Mouse (Mus musculus) heart, adult 9 months (tissue): ENCODE data around the gene Tmprss6.
A peak's percentile ranks its signal among the peaks of the same experiment; 100 is the strongest.

Experiments used
- DNase-seq, 2 experiments: peaks; one replicate each; pipeline ENCODE4 v3.0.0; 2022; ENCODE audit warnings: low spot score in 2 of 2

The Tmprss6 gene

DNA sequence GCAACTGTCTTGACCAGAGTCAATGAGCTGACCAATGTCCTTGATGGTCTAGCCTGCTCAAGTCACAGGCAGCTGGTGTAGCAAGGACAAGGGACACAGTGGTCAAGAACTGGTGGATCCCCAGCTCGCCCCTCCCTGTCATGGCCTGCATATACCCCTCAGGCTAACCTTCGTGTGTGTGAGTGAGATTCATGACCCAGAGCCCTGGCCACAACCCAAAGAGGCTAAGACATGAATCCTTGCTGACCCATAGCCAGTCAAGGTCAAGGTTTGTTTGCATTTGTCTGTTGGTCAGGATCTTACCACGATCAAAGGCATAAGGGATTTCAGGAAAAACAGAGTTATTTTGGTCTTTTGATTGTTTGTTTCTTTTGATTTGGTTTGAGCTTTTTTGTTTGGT is 14.1 kb upstream of the Tmprss6 start:
- DNase-seq, result no peak

DNA sequence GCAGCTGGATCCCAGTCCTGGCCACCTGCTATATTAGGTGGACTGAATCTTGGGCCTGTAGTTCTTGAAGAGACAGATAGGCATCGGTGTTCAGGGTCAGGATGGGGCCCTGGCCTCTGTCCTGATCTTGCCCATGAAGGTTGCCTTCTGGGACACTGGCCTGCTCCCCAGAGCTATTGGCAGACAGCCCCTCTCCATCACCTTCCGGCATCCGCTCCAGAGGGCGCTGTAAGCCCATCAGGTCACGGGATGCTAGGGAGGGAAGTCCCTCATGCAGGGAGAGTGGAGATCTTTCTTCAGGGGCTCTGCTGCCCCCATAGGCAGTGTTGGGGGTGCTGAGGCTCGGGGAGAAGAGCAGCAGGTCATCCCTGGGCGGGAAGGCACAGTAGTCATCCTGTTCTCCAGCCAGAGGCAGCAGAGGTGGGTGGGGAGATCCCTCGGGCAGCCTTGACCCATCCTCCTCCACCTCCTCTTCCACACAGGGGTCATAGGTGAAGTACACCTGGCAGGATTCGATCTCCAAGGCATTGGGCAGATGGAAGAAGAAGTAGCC is 13.1 kb upstream of the Tmprss6 start:
- peak in 1 of 2 experiments; percentile 6 for DNase-seq

DNA sequence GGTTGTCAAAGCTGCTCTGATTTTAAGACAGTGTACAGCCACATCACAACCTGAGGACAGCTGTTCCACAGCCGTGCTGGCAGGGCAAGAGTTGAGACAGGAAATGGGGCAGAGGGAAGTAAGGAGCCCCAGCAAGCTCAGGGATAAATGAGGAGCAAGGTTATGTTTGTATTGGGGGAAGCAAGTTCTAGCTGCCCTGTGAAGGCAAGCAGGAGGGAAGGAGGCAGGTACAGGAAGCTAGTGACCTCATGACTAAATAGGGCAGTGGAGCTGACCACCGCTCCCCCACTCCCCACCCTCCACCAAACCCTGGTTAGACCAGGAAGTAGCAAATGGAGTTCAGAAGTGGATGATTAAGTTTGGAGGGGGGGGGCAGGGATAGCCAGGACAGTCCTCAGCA is 12.6 kb upstream of the Tmprss6 start:
- DNase-seq, result no peak

DNA sequence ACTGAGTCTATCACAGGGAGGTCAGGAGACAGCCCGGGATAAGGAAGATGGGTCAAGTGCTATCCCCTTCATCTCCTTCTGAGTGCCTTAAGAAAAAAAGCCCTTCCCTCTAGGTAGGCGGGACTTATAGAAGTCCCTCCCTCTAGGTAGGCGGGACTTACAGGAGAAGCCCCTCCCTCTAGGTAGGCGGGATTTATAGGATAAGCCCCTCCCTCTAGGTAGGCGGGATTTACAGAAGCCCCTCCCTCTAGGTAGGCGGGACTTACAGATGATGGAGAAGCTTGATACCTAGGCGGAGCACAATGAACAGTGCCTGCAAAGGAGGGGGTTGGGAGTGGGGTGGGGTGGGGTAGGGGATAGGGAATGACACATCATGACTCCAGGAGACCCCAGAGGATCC is 11.7 kb upstream of the Tmprss6 start:
- no peak for DNase-seq

DNA sequence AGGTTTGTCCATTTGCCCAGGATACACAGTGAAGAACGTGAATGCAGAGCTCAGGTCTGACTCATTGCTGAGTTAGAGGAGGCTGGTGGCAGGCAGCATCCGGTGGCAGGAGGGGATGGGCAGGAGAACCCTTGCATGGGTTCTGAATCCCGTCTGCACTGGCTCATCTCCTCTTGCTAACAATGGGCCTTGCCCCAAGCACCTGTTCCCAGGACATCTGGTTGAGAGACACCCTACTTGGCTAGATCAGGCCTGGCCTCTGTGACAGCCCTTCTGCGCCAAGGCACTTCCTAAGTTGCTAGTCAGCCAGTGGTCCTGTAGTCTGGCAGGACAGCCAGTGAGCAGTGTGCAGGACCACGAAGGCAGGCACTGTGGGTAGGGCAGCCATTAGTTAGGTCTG is 11.0 kb upstream of the Tmprss6 start:
- DNase-seq, result no peak

DNA sequence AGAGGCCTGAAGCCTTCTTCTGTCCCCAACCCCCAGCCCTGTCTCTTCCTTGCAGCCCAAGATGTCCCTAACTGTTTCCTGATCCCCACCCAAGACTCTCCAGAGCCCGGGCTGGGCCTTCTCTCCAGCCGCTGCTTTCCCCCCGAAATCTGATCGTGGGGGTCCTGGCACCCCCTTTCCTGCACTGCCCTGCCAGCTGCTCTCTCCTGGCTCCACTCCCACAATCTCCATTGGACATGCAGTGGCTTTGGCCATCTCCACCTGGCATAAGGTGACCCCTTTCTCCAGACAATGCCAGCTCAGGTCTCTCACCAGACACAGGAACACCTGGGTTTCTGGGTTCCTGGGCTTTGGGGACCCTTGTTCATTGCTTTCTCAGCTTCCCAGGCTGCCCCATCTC is 9.6 kb upstream of the Tmprss6 start:
- DNase-seq, result no peak

DNA sequence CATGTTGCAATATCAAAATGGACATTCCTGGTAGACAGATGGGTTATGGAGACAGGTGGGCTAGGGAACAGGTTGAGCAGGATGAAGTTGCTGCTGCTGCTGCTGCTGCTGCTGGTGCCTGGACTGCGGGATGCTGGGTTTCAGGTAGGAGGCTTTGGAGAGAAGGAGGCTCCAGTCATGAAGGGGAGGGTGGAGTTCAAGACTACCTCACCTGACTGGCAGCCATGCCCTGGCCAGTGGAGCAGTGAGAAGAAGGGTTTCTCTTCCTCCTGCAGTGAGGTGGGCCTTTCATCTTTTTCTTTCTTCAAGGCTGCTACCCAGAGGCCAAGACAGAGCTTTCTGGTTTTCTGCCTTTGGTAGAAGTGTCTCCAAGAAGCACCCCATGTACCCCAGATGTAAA is 8.4 kb upstream of the Tmprss6 start:
- no peak for DNase-seq

DNA sequence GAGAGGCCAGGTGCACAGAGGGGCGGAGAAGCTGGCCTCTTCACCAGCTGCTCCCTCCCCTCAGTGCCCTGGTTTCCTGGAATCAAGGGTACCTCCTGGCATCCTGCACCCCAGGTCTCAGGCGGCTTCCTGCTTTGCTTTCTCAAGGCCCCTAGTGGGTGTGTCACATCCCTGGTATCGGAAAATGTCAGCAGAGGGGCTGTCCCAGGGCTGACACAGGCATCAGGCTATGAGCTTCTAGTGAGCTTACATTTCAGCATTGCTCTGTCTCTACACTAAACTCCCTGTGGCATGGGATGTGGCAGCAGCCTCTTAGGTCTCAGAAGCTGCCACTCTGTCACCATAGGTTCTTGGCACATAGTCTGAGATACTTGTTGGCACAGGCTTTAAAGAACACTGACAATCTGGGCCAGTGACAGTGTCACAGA is 7.2 kb upstream of the Tmprss6 start:
- no peak for DNase-seq

DNA sequence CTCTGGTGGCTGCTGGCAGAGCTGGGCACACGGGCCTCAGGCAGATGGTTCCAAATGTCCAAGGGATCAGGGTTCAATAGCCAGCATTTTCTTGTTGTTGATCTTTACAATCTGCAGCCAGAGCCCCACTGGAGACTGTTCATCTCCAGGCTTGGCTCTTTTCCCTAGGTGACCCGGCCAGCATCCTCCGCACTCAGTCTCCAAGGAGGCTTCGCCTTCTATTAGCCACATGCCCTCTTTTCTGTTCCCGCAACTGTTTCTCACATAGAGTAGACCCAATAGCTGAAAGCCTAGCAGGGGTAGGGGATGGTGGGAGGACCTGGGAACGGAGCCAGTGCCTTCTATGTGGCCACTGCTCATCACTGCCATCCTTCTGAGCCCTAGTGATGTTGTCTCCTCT is 5.0 kb upstream of the Tmprss6 start:
- DNase-seq, result no peak

DNA sequence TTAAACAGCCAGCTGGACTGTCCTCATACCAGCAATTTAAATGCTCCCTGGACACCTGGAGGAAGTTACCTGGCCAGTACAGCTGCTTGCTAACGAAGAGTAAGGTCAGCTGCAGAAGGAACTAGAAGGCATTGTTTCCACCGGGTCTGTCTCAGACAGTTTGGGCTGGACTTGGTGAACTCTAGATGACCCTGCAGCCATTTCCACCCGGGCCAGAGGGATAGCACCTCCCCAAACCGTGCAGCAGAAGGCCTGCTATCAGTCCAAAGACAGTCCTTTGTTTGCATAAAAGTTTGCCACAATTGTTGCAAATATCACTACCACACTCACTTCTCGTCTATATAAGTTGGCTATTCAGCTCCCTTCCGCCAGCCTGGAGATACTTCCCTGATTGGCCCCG is 3.5 kb upstream of the Tmprss6 start:
- no peak for DNase-seq

DNA sequence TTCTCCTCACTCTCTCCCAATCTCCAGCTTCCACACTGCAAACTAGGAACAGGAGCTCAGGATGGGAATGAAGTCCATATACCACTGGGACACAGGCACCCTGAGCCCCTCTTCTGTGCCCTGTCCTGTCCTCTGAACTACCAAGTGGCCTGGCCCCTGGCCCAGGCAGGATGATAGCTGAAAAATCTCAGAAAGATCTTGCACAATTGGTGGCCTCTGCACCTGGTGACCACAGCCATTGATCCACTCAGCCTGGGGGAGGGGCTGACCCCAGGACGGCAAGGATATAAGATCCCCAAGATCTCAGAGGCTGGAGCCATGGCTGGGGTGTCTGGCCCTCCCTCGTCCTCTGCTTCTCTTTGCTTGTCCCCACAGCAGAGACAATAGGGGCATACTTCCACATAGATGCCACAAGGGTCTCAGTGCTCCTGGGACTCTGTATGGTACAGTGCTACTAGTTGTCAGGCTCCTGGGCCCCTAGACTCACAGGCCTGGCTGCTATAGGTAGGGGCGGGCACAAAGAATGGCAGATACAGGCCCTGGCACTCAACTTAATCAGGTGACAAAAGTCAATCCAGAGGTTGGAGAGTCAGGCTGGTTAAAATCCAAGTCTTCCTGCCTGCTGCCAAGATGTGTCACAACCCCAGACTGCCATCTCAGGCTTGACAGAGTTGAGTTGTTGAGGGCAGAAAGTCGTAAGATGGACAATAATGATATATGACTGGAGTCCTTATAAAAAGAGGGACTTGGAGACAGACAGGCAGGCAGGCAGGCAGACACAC is 2.3 kb upstream of the Tmprss6 start:
- DNase-seq, result peak in 1 of 2 experiments; percentile 15

DNA sequence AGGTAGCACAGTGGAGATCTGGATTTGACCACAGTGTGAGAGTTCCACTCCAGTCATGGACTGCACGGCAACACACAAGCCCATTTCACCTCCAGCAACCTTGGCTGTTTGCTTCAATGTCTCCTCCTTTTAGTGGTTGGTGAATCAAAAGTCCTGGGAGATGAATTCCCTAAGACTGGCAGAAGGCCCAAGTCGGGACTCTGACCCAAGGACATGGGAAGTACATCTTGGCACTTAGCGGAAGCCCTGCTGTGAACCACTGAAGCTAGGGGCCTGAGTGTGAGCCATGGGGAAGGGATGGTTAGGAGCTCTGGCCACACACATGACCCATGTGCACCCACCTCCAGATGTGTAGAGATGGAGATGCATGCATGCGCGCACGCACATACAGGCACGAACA is 864 bp downstream of the Tmprss6 start:
- DNase-seq, result no peak

DNA sequence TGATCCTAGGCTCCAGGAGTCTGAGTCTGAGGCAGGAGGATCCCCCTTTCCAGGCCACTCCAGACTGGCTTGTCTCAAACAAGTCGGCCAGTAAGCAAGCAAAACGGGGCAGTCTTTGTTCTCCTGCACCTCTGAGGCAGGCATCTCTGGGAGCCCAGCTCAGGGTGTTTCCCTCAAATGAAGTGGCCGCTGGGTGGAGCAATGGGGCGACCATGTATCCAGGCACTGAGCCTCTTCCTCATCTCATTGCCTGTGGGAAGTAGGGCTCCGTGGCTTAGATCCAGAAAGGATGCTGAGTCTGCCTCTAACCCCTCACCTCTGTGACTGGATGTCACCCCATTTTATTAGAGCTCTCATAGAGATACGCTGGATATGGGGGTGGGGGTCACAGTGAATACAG is 1.6 kb downstream of the Tmprss6 start:
- DNase-seq, result no peak

DNA sequence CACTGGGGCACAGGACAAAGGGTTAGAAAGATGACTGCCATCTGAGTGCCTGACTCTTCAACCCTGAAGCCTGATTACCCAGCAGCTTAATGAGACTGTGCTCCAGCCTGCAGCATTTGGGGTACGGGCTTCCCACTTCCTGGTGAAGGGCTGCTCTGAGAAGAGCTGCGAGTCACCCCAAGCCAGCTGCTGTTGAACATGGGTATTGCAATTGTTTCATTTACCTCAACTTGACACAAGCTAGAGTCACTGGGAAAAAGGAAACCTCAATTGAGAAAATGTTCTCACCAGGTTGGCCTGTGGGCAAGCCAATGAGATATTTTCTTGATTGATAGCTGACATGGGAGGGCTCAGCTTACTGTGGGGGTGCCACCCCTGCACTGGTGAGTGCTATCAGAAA is 5.5 kb downstream of the Tmprss6 start:
- DNase-seq, result no peak

DNA sequence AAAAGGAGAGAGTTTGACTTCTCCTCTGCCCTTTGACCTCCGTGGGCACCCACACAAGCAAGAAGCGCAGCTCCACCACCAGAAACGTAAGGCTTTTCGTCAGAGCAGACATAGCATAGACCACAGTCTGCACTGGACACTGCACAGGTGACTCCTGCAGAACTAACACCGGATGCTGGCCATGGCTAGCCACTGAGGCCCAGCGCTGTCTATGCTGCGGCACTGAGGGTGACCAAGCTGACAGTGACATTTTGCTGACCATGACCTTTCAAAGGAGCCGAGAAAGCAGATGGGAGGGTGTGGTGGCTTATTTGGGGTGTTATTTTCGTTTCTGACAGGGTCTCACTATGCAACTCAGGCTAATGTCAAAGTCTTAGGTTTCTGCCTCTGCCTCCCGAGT is 11.2 kb downstream of the Tmprss6 start:
- DNase-seq, result no peak

DNA sequence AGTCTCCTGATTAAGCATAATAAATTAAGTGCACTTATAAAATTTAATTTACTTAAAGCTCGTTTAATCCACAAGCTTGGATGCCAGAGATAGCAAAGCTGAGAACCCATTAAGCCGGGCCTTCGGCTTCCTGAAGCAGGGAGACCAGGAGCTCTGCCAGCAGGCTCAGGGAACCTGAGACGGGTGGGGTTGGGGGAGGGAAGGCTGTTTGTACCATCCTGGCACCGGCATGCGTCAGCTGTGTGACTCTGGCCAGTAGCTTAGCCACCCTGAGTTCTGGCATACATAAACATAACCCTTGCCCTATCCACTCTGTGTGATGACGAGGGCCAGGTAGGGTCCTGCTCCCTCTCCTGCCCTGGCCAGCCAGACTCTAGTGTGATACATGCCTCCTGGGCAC is 12.4 kb downstream of the Tmprss6 start:
- DNase-seq, result no peak

DNA sequence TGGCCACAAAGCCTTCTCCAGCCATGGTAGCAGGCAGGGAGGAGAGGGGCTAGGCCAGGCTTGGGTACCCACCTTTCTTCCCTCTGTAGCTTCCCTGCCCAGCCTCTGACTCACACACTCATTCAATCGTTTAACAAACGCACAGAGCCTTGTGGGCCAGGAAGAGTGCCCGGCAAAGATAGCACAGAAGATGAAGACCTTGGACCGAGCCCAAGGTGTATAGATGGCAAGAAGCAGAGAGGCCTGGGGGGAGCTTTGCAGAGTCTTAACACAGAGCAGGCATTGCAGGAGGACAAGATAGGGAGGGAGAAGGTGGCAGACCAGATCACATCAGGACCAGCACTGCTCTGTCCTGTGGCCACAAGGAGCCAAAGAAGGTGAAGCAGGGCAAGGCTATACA is 13.3 kb downstream of the Tmprss6 start:
- DNase-seq, result no peak

DNA sequence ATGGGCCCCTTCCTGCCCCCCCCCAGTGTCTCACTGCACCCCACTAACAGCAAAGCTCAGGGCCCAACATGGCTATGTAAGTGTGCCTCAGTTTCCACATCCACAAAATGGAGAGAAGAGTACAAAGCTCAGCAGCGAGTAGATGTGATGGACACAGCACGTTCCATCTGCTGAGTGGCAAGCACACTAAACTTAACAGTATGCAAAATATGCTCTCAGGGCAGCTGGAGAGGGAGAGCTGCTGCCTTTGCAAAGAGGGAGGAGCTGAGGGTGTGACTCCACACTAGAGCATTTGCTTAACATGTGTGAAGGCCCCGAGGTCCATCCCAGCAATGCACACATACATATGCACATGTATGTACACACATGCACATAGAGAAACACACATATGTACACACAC is 15.5 kb downstream of the Tmprss6 start:
- no peak for DNase-seq

DNA sequence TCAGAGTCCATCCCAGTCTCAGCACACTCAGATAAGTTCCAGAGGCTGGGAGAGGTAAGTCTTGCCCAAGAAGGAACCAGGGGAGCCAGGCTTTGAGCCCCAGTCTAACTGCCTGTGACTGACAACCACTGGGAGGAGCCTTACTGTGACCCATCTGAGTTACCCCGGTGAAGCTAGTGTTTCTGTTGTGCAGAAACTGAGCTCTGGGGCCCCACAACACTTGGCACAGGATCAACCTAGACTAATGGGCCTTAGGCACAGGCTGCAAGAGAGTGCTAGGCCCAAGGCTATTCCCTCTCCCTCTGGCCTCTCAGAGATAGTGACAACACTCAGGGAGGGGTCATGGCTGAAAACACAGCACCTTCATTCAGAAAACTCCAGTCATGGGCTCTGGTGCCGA is 17.2 kb downstream of the Tmprss6 start:
- DNase-seq, result no peak

DNA sequence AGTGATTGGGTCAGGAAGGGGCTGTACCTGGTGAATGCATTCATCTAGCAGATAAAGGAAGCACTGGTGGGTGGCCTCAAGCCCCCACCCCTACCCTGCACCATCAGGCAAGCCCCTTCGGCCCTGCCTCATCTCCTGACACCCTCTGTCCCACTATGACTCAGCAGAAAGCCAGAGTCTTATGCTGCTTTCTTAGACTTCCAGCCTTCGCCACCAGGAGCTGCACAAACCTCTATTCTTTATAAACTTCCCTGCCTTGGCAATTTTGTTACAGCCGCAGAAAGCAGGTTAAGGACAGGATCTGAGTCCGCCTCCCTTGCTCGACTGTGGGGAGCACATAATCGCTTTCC is 18.0 kb downstream of the Tmprss6 start:
- DNase-seq, result no peak

DNA sequence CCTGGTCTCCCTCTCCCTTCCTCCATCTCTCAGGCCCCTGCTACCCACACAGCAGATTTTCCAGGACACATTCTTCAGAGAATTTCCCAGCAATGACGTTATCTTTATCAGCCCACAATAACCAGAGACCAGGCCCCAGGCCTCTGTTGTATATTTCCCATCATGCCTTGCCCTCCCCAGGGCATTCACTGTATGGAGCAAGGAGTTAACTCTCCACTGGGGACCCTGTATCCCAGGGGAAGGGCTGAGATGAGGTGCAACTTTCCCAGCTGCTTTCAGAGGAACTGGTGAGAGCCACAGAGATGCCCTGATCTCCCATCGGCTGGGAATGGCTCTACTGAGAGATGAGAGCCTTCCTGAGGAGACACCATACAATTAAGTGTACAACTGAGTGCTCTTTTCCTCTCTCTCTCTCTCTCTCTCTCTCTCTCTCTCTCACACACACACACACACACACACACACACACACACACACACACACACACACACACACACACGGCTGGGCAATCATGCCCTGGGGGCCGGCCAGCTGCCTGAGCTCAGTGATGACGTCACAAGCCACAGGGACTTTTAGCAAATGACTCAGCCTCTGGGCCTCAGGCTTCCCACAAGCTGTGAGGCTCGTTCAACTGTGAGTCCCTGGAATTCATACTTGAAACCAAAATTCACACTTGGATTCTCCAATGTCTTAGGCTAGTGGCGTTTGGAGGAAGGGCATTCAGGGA is 18.6 kb downstream of the Tmprss6 start:
- peak in 1 of 2 experiments; percentile 69 for DNase-seq

DNA sequence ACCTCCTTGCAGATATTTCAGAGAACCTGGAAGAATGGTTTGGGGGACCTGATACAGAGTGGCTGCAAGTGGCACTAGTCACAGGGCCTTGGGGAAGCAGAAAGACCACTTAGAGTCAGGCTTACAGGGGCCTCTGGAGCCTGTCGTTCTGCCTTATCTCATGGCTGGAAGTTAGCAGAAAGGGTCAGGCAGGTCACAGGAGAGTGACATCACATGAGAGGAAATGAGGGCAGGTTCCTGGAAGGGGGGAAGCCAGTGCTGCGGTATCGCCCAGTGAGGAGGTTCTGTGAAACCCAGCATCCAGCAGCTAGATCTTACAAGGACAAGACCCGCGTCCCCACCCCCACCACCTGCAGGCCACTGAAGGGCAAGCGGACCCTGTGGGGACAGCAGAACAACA is 19.3 kb downstream of the Tmprss6 start:
- no peak for DNase-seq
